ENCODE assay signal across 8 mouse cellular contexts in genomic region chr3:139205444-139205998, GRCm38 (mm10). TPM values are rescaled to one million over a fixed set of nuclear protein-coding genes. Genes with fewer than 3 reads are reported as not detected.
DNase-seq lines count a peak whose midpoint lies in the region; TF ChIP-seq lines count a peak whose summit lies in the region.

Stpg2 (plus strand) TSS chr3:139205694.

- peak within 1 kb of the TSS; percentile 51 for H3K4me3 ChIP-seq in embryonic fibroblast, embryonic 13.5 days (ENCODE audit: insufficient read depth, low read length)
- H3K4me3 ChIP-seq in heart, adult 2 months: peak within 1 kb of the TSS; percentile 68
- peak within 1 kb of the TSS; percentile 71 for H3K4me3 ChIP-seq in midbrain, embryonic 10.5 days

- peak within 1 kb of the TSS; percentile 75 for H3K27ac ChIP-seq in embryonic fibroblast, embryonic 13.5 days (ENCODE audit: insufficient read depth, low read length)
- peak within 1 kb of the TSS; percentile 66 for H3K27ac ChIP-seq in heart, adult 2 months
- H3K27ac ChIP-seq in midbrain, embryonic 10.5 days (replicated peaks): peak within 1 kb of the TSS; percentile 95

- H3K36me3 ChIP-seq in heart, adult 2 months (ENCODE audit: control insufficient read depth, insufficient read depth, low read length): no peaks in the 10 kb centered on the region
- H3K36me3 ChIP-seq in midbrain, embryonic 10.5 days: no peaks in the 10 kb centered on the region

- TF ChIP-seq CTCF in embryonic fibroblast, embryonic 13.5 days (IDR thresholded peaks at IDR 0.05; ENCODE audit: borderline replicate concordance, insufficient read depth, low read length): no peak
- peak; percentile 30 for TF ChIP-seq CTCF in heart, adult 2 months (IDR thresholded peaks at IDR 0.05)

- WGBS in heart, adult 2 months: 1% methylated on average over 48 of the region's 49 CpGs
- whole genome bisulfite sequencing in midbrain, embryonic 10.5 days: 2% methylated on average over 49 of the region's 49 CpGs

- H3K27me3 ChIP-seq in heart, adult 2 months (ENCODE audit: control insufficient read depth, insufficient read depth, low read length): no peaks in the 10 kb centered on the region
- peaks cover 28% of the 10 kb centered on the region for H3K27me3 ChIP-seq in midbrain, embryonic 10.5 days (ENCODE audit: low read depth, poor library complexity, severe bottlenecking)

- intact Hi-C loops in heart, adult 2 months (cut with DNase I): no loop called here
- intact Hi-C loops in left cerebral cortex, postnatal 4 days (cut with DNase I): no loop called here

- peak; percentile 79 for TF ChIP-seq POLR2A in embryonic fibroblast, embryonic 13.5 days (IDR thresholded peaks at IDR 0.05; ENCODE audit: low read depth, low read length)
- peak; percentile 36; the same call in 1 of the 2 replicates for TF ChIP-seq POLR2A in heart, adult 2 months (IDR thresholded peaks at IDR 0.05; ENCODE audit: insufficient read depth, low read depth, low read length)

- H3K9me3 ChIP-seq in midbrain, embryonic 10.5 days (replicated peaks): no peaks in the 10 kb centered on the region

- H3K79me2 ChIP-seq in heart, adult 2 months (replicated peaks; ENCODE audit: control insufficient read depth, insufficient read depth, low read length): no peaks in the 10 kb centered on the region

- no peaks in the 10 kb centered on the region for H3K4me1 ChIP-seq in embryonic fibroblast, embryonic 13.5 days (ENCODE audit: control insufficient read depth, insufficient read depth, low read length)
- H3K4me1 ChIP-seq in heart, adult 2 months (ENCODE audit: control insufficient read depth, insufficient read depth, low read length): no peaks in the 10 kb centered on the region
- H3K4me1 ChIP-seq in midbrain, embryonic 10.5 days: peaks cover 13% of the 10 kb centered on the region

- H3K9ac ChIP-seq in heart, adult 2 months (ENCODE audit: low read depth, low read length): peak within 1 kb of the TSS; percentile 60

- TF ChIP-seq EP300 in heart, adult 2 months (IDR thresholded peaks at IDR 0.05; ENCODE audit: insufficient read depth, low read depth, low read length): no peak

- DNase-seq in brain, adult 2 months (ENCODE audit: low read depth, low spot score): peak; percentile 98
- peak; percentile 87 to 90 for DNase-seq in heart, adult 2 months
- peak; percentile 91 for DNase-seq in kidney, adult 18-20 months
- DNase-seq in left cerebral cortex, postnatal 4 days: peak; percentile 95
- peak; percentile 93 for DNase-seq in midbrain, embryonic 10.5 days (ENCODE audit: low spot score)
- peak; percentile 91 to 95 for DNase-seq in right cerebral cortex, postnatal 36 days (ENCODE audit: low spot score in 2 of 2)
- peak; percentile 88 to 89 for DNase-seq in urinary bladder, postnatal 36 days (ENCODE audit: low spot score in 2 of 2)

RNA-seq across cellular contexts. Expression of gene Stpg2, which starts in this region (rescaled TPM):
- not detected in 2 replicates for polyA plus RNA-seq in embryonic fibroblast, embryonic 13.5 days (2011; ENCODE audit: insufficient read length, low read depth, missing spikeins)
- not detected for total RNA-seq in heart, adult 2 months (2021)
- polyA plus RNA-seq in heart, adult 2 months (2012; rRNA removed): not detected in 2 replicates
- not detected for total RNA-seq in left cerebral cortex, postnatal 4 days (2021)
- 0.06 and 0.11 TPM in 2 replicates for polyA plus RNA-seq in midbrain, embryonic 10.5 days (2016; fragmentation: Nextera tagmentation; extraction: Ambion mirVana)

Comparison
In these comparisons a context has a peak if more than half of its experiments do, and no peak if none do; other contexts are left out.
1. Peak in every context shown above with its lines: DNase-seq, H3K4me3 ChIP-seq and H3K27ac ChIP-seq.
2. Peak in DNase-seq, H3K4me3 ChIP-seq, H3K27ac ChIP-seq and H3K9ac ChIP-seq in heart, adult 2 months; RNA of the gene not detected or under 1 TPM.
3. Peak in DNase-seq in left cerebral cortex, postnatal 4 days; RNA of the gene not detected or under 1 TPM.
4. Peak in DNase-seq, H3K4me3 ChIP-seq and H3K27ac ChIP-seq in midbrain, embryonic 10.5 days; RNA of the gene not detected or under 1 TPM.